Mouse (Mus musculus) left cerebral cortex, adult 18-20 months (tissue): ENCODE data around the gene Atp8a2. TPM values are rescaled to one million over a fixed set of nuclear protein-coding genes. Genes with fewer than 3 reads are reported as not detected.
A peak's percentile ranks its signal among the peaks of the same experiment; 100 is the strongest.
"Not testable (repeated sequence)": the region's sequence is repeated elsewhere in the genome, so short reads cannot be mapped to it uniquely, and the experiment has no call there.

ENCODE experiments used
- DNase-seq, 2 experiments: peaks; one replicate each; pipeline ENCODE4 v3.0.0; 2021 to 2022; ENCODE audit warnings: low spot score in 2 of 2, mixed read lengths in 1 of 2
- total RNA-seq, 2 experiments: library from RNA; stranded (reverse); gene quantifications; 2 replicates each; pipeline ENCODE4 v1.2.3; 2021

Gene Atp8a2
- total RNA-seq, 2 experiments from 2014 or later, result 63.7 to 65.5 TPM

GRCm38 (mm10) chr14:59929190-59929589, 267.8 kb downstream of the Atp8a2 start:
- not testable (repeated sequence) for DNase-seq

GRCm38 (mm10) chr14:59928781-59929180, 268.2 kb downstream of the Atp8a2 start:
- no peak for DNase-seq

- DNase-seq, result no peak
Observed at GRCm38 (mm10) chr14:59927804-59928203, 269.2 kb downstream of the Atp8a2 start.

- no peak for DNase-seq
Observed at GRCm38 (mm10) chr14:59919865-59920264, 277.1 kb downstream of the Atp8a2 start.

- DNase-seq, result no peak
Observed at GRCm38 (mm10) chr14:59903484-59904130, 293.4 kb downstream of the Atp8a2 start.

GRCm38 (mm10) chr14:59893971-59894370, 303.0 kb downstream of the Atp8a2 start:
- DNase-seq, result no peak

- DNase-seq, result no peak
Observed at GRCm38 (mm10) chr14:59892084-59892483, 304.9 kb downstream of the Atp8a2 start.

- DNase-seq, result no peak
Observed at GRCm38 (mm10) chr14:59891491-59891890, 305.5 kb downstream of the Atp8a2 start.

GRCm38 (mm10) chr14:59890818-59891217, 306.2 kb downstream of the Atp8a2 start:
- no peak for DNase-seq

- DNase-seq, result no peak
Observed at GRCm38 (mm10) chr14:59890107-59890506, 306.9 kb downstream of the Atp8a2 start.

- no peak for DNase-seq
Observed at GRCm38 (mm10) chr14:59888446-59888845, 308.5 kb downstream of the Atp8a2 start.

GRCm38 (mm10) chr14:59888046-59888445, 308.9 kb downstream of the Atp8a2 start:
- DNase-seq, result no peak

- peak; percentile 10 to 22 for DNase-seq
Observed at GRCm38 (mm10) chr14:59887061-59887861, 309.7 kb downstream of the Atp8a2 start.

GRCm38 (mm10) chr14:59883517-59884069, 313.4 kb downstream of the Atp8a2 start:
- DNase-seq, result no peak

GRCm38 (mm10) chr14:59880829-59881228, 316.1 kb downstream of the Atp8a2 start:
- DNase-seq, result no peak

- DNase-seq, result no peak
Observed at GRCm38 (mm10) chr14:59878248-59878647, 318.7 kb downstream of the Atp8a2 start.

GRCm38 (mm10) chr14:59876525-59876924, 320.5 kb downstream of the Atp8a2 start:
- DNase-seq, result no peak

GRCm38 (mm10) chr14:59868369-59868768, 328.6 kb downstream of the Atp8a2 start:
- DNase-seq, result no peak

GRCm38 (mm10) chr14:59867749-59868148, 329.2 kb downstream of the Atp8a2 start:
- no peak for DNase-seq

- no peak for DNase-seq
Observed at GRCm38 (mm10) chr14:59866001-59866400, 331.0 kb downstream of the Atp8a2 start.

GRCm38 (mm10) chr14:59862351-59862750, 334.6 kb downstream of the Atp8a2 start:
- DNase-seq, result no peak

GRCm38 (mm10) chr14:59859830-59860229, 337.1 kb downstream of the Atp8a2 start:
- no peak for DNase-seq
